ENCODE assay signal across 16 mouse cellular contexts in the genomic region with DNA sequence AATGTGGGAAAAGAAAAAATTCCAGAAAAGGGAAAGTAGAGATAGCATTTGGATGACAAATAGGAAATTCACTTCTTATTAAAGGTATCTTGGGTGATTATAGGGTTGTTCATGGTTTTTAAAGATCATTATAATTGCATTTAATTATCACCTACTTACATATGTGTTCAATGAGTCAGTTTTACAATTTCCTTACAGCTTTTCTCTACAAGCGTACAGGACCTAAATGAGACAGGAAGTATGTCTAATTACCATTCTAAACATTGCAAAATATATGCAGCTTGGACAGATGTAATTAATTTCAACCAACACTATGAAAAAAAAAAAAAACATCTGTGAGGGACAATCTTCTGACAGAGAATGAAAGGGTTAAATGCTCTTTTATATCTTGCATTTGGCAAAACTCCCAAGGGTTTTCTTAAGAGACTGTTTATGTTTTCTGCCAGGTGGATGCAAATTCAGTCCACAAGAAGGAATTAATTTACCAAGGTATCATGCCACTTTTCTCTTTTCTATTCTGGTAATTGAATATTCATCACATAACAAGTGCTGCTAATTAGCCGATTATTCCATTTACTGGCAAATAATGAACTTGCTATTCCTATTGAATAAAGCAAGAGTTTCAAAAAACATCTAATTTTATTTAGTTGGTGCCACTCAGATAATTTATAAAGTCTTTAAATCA.
"Had no signal": no experiment of that assay in that cellular context is flagged by ENCODE, and none has a peak within 500 bp of the region (broad histone marks: within the 10 kb centered on the region; RNA-seq: fewer than 3 reads in every experiment).

No protein-coding gene starts in this region.

- H3K9ac ChIP-seq: liver, postnatal 0 days; lung, embryonic 15.5 days; midbrain, embryonic 13.5 days; neural tube, embryonic 12.5 days had no signal

- H3K36me3 ChIP-seq: lung, embryonic 15.5 days; midbrain, embryonic 13.5 days; neural tube, embryonic 12.5 days had no signal

- H3K4me1 ChIP-seq: lung, embryonic 15.5 days; megakaryocyte, embryonic 14.5 days; midbrain, embryonic 13.5 days; neural tube, embryonic 12.5 days had no signal

- H3K4me3 ChIP-seq: lung, embryonic 15.5 days; megakaryocyte, embryonic 14.5 days; midbrain, embryonic 13.5 days; neural tube, embryonic 12.5 days had no signal

- H3K27ac ChIP-seq: lung, embryonic 15.5 days; macrophage; midbrain, embryonic 13.5 days; neural tube, embryonic 12.5 days had no signal

- H3K27me3 ChIP-seq: lung, embryonic 15.5 days; megakaryocyte, embryonic 14.5 days; midbrain, embryonic 13.5 days; neural tube, embryonic 12.5 days had no signal

- H3K9me3 ChIP-seq: lung, embryonic 15.5 days; megakaryocyte, embryonic 14.5 days; midbrain, embryonic 13.5 days; neural tube, embryonic 12.5 days had no signal

- DNase-seq: liver, postnatal 0 days; lung, adult 2 months; lung, postnatal 14 days; lung, postnatal 36 days; right cerebral cortex, postnatal 14 days; spleen, adult 18-20 months; thymus, adult 18-20 months; thymus, postnatal 14 days; thymus, postnatal 36 days had no signal

- H3K4me2 ChIP-seq: lung, embryonic 15.5 days; midbrain, embryonic 11.5 days; midbrain, embryonic 13.5 days; neural tube, embryonic 12.5 days had no signal

- ATAC-seq: liver, postnatal 0 days; lung, postnatal 0 days; midbrain, embryonic 13.5 days had no signal
